Mouse (Mus musculus) cerebellum, adult 2 months (tissue): ENCODE data around the gene Ano9.

Experiments used
- CTCF ChIP-seq: fragments of 200-500 bp; IDR thresholded peaks from 2 replicates; pipeline ENCODE4 v1.5.1; 2011; ENCODE audit warnings: low read depth, mild to moderate bottlenecking, control low read depth, low read length, moderate library complexity, borderline replicate concordance; ENCODE audit not compliant: insufficient read depth
- POLR2A ChIP-seq: fragments of 200-500 bp; IDR thresholded peaks from 2 replicates; pipeline ENCODE4 v1.6.1; 2011; ENCODE audit warnings: low read length, control low read depth, borderline replicate concordance; ENCODE audit not compliant: insufficient read depth

DNA sequence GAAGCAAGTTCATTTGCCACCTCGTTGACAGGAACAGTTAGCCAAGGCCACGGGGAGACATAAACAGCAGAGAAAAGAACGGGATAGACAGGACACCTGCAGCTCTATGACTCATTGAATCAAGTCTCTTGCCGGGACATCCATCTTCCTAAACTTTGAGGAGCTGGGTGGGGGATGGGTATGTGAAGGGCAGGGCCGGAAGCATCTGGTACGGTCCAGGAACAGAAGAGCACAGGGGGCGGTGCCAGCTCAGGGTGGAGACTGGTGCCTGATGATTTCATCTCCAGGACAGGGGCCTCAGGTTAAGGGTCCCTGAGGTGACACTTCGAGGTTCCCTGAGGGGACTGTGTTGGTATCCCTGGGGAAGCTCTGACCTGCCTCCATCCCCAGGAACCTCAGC lies 29.7 kb downstream of the Ano9 start:
- TF ChIP-seq POLR2A (no peak), CTCF (no peak)
